Mouse (Mus musculus): ENCODE results near the gene Cartpt. TPM values are rescaled to one million over a fixed set of nuclear protein-coding genes. Genes with fewer than 3 reads are reported as not detected.

The Cartpt gene
- polyA plus RNA-seq, 1 experiment = 0.22 TPM

DNA sequence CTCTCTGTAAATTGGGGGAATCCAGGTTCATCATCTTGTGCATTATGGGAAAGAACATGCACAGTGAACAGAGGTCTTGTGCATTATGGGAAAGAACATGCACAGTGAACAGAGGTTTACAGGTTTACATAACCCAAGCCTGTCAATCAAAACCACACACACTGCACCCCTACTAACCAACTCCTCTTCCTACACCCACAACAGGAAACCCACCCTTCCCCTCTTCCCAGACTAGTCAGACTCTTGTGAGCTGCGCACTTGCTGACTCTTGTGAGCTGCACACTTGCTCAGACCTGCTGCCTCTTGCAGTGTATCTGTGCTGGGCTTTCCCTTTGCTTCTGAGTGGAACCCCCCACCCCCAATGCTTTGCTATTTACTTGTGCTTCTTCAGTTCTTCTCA lies 31.5 kb upstream of the Cartpt start:
- Histone ChIP-seq H3K36me3 (ENCODE audit: control insufficient read depth, insufficient read depth, low read length) (no peaks in the 10 kb centered on the region), H3K27me3 (ENCODE audit: control insufficient read depth, insufficient read depth, low read length) (no peaks in the 10 kb centered on the region), H3K27ac (ENCODE audit: control insufficient read depth, insufficient read depth, low read length) (no peak overlapping the region), H3K4me3 (ENCODE audit: control insufficient read depth, insufficient read depth, low read length) (no peak overlapping the region), H3K4me1 (replicated peaks; ENCODE audit: control insufficient read depth, insufficient read depth, low read length) (peaks cover 12% of the 10 kb centered on the region)
- TF ChIP-seq CTCF (IDR thresholded peaks at IDR 0.05; ENCODE audit: borderline replicate concordance, control insufficient read depth, extremely low read depth, insufficient read depth, low read length, poor library complexity) = no peak
- peak; percentile 7 for DNase-seq
- WGBS = 5% methylated on average over 1 of the region's 1 CpGs

- Histone ChIP-seq H3K4me3 (ENCODE audit: control insufficient read depth, insufficient read depth, low read length) (no peak overlapping the region), H3K27me3 (ENCODE audit: control insufficient read depth, insufficient read depth, low read length) (no peaks in the 10 kb centered on the region), H3K36me3 (ENCODE audit: control insufficient read depth, insufficient read depth, low read length) (no peaks in the 10 kb centered on the region), H3K4me1 (replicated peaks; ENCODE audit: control insufficient read depth, insufficient read depth, low read length) (peaks cover 12% of the 10 kb centered on the region), H3K27ac (ENCODE audit: control insufficient read depth, insufficient read depth, low read length) (no peak overlapping the region)
- 72% methylated on average over 6 of the region's 6 CpGs for WGBS
- no peak for DNase-seq
- TF ChIP-seq CTCF (IDR thresholded peaks at IDR 0.05; ENCODE audit: borderline replicate concordance, control insufficient read depth, extremely low read depth, insufficient read depth, low read length, poor library complexity) (no peak), POLR2A (IDR thresholded peaks at IDR 0.05; ENCODE audit: control insufficient read depth, extremely low read depth, insufficient read depth, low read length, poor library complexity) (no peak)
Measured at GRCm38 (mm10) chr13:99931502-99931901, 30.6 kb upstream of the Cartpt start.

DNA sequence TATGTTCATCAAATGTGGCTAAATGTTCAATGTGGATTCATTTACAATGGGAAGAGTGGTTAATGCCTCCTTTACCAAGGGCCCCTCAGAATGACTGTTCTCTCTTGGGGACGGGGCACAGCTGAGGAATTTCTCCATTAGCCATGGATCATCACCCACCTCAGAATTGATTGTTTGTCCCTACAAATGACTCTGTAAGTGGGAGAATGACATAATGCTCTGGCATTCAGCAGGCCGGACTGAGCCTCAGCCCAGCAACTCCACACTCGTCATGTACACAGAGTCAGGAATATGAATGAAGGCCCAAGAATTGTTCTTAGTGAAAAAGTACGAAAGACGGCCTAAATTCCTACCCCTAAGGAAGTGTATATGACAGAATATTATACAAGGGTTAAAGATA lies 25.4 kb upstream of the Cartpt start:
- no peaks in the 10 kb centered on the region for H3K27me3 ChIP-seq (ENCODE audit: control insufficient read depth, insufficient read depth, low read length)
- TF ChIP-seq POLR2A (IDR thresholded peaks at IDR 0.05; ENCODE audit: control insufficient read depth, extremely low read depth, insufficient read depth, low read length, poor library complexity) (no peak), CTCF (IDR thresholded peaks at IDR 0.05; ENCODE audit: borderline replicate concordance, control insufficient read depth, extremely low read depth, insufficient read depth, low read length, poor library complexity) (no peak)
- DNase-seq = no peak
- H3K4me1 ChIP-seq (replicated peaks; ENCODE audit: control insufficient read depth, insufficient read depth, low read length) = no peaks in the 10 kb centered on the region
- H3K4me3 ChIP-seq (ENCODE audit: control insufficient read depth, insufficient read depth, low read length) = no peak overlapping the region
- WGBS = 94% methylated on average over 5 of the region's 5 CpGs
- no peaks in the 10 kb centered on the region for H3K36me3 ChIP-seq (ENCODE audit: control insufficient read depth, insufficient read depth, low read length)
- no peak overlapping the region for H3K27ac ChIP-seq (ENCODE audit: control insufficient read depth, insufficient read depth, low read length)

GRCm38 (mm10) chr13:99915632-99916031 lies 14.7 kb upstream of the Cartpt start:
- WGBS = 86% methylated on average over 5 of the region's 5 CpGs
- Histone ChIP-seq H3K27ac (ENCODE audit: control insufficient read depth, insufficient read depth, low read length) (no peak overlapping the region), H3K27me3 (ENCODE audit: control insufficient read depth, insufficient read depth, low read length) (no peaks in the 10 kb centered on the region), H3K4me3 (ENCODE audit: control insufficient read depth, insufficient read depth, low read length) (no peak overlapping the region), H3K4me1 (replicated peaks; ENCODE audit: control insufficient read depth, insufficient read depth, low read length) (no peaks in the 10 kb centered on the region; the same call in 1 of the 2 replicates), H3K36me3 (ENCODE audit: control insufficient read depth, insufficient read depth, low read length) (no peaks in the 10 kb centered on the region)
- no peak for DNase-seq
- no peak for TF ChIP-seq CTCF (IDR thresholded peaks at IDR 0.05; ENCODE audit: borderline replicate concordance, control insufficient read depth, extremely low read depth, insufficient read depth, low read length, poor library complexity)
- TF ChIP-seq POLR2A (IDR thresholded peaks at IDR 0.05; ENCODE audit: control insufficient read depth, extremely low read depth, insufficient read depth, low read length, poor library complexity) = no peak

- Histone ChIP-seq H3K27me3 (ENCODE audit: control insufficient read depth, insufficient read depth, low read length) (peaks cover 4% of the 10 kb centered on the region; the same call in 1 of the 2 replicates), H3K4me1 (replicated peaks; ENCODE audit: control insufficient read depth, insufficient read depth, low read length) (no peaks in the 10 kb centered on the region), H3K36me3 (ENCODE audit: control insufficient read depth, insufficient read depth, low read length) (no peaks in the 10 kb centered on the region), H3K4me3 (ENCODE audit: control insufficient read depth, insufficient read depth, low read length) (no peak overlapping the region), H3K27ac (ENCODE audit: control insufficient read depth, insufficient read depth, low read length) (no peak overlapping the region)
- 8% methylated on average over 30 of the region's 30 CpGs for WGBS
- TF ChIP-seq POLR2A (IDR thresholded peaks at IDR 0.05; ENCODE audit: control insufficient read depth, extremely low read depth, insufficient read depth, low read length, poor library complexity) (no peak), CTCF (IDR thresholded peaks at IDR 0.05; ENCODE audit: borderline replicate concordance, control insufficient read depth, extremely low read depth, insufficient read depth, low read length, poor library complexity) (no peak)
- no peak for DNase-seq
Measured at GRCm38 (mm10) chr13:99900557-99900892, 366 bp downstream of the Cartpt start.

GRCm38 (mm10) chr13:99899670-99900556 lies 978 bp downstream of the Cartpt start:
- Histone ChIP-seq H3K36me3 (ENCODE audit: control insufficient read depth, insufficient read depth, low read length) (no peaks in the 10 kb centered on the region), H3K27me3 (ENCODE audit: control insufficient read depth, insufficient read depth, low read length) (peaks cover 4% of the 10 kb centered on the region; the same call in 1 of the 2 replicates), H3K27ac (ENCODE audit: control insufficient read depth, insufficient read depth, low read length) (no peak overlapping the region), H3K4me3 (ENCODE audit: control insufficient read depth, insufficient read depth, low read length) (no peak overlapping the region), H3K4me1 (replicated peaks; ENCODE audit: control insufficient read depth, insufficient read depth, low read length) (no peaks in the 10 kb centered on the region)
- 14% methylated on average over 38 of the region's 38 CpGs for WGBS
- DNase-seq = no peak
- no peak for TF ChIP-seq CTCF (IDR thresholded peaks at IDR 0.05; ENCODE audit: borderline replicate concordance, control insufficient read depth, extremely low read depth, insufficient read depth, low read length, poor library complexity)
- TF ChIP-seq POLR2A (IDR thresholded peaks at IDR 0.05; ENCODE audit: control insufficient read depth, extremely low read depth, insufficient read depth, low read length, poor library complexity) = no peak
